Mouse (Mus musculus) ES-E14 (cell line): ENCODE results near the gene Aff1.

Experiments used
- CHD2 ChIP-seq: IDR thresholded peaks from 2 replicates; pipeline ENCODE4 v1.6.1; 2014; ENCODE audit warnings: mild to moderate bottlenecking, low read depth, low read length, inconsistent platforms
- HCFC1 ChIP-seq: IDR thresholded peaks from 2 replicates; pipeline ENCODE4 v1.6.1; 2012; ENCODE audit warnings: low read length, inconsistent platforms, borderline replicate concordance; ENCODE audit not compliant: insufficient read depth
- MAFK ChIP-seq: IDR thresholded peaks from 2 replicates; pipeline ENCODE4 v1.6.1; 2014; ENCODE audit warnings: mild to moderate bottlenecking, low read depth, low read length, inconsistent platforms; ENCODE audit not compliant: insufficient read depth
- ZC3H11A ChIP-seq: IDR thresholded peaks from 2 replicates; pipeline ENCODE4 v1.6.1; 2012; ENCODE audit warnings: low read depth, mild to moderate bottlenecking, inconsistent platforms, low read length, borderline replicate concordance
- ZNF384 ChIP-seq: IDR thresholded peaks from 2 replicates; pipeline ENCODE4 v1.6.1; 2012; ENCODE audit warnings: low read depth, low read length, inconsistent platforms

GRCm38 (mm10) chr5:103775429-103775828, 83.3 kb downstream of the Aff1 start:
- TF ChIP-seq CHD2 (no peak), ZNF384 (no peak), MAFK (no peak), HCFC1 (no peak), ZC3H11A (no peak)
